Mouse (Mus musculus): ENCODE data around the gene Vwa2. TPM values are rescaled to one million over a fixed set of nuclear protein-coding genes. Genes with fewer than 3 reads are reported as not detected.
A peak's percentile ranks its signal among the peaks of the same experiment; 100 is the strongest.

The Vwa2 gene
- polyA plus RNA-seq, 1 experiment from 2014 or later = 0.11 TPM

DNA sequence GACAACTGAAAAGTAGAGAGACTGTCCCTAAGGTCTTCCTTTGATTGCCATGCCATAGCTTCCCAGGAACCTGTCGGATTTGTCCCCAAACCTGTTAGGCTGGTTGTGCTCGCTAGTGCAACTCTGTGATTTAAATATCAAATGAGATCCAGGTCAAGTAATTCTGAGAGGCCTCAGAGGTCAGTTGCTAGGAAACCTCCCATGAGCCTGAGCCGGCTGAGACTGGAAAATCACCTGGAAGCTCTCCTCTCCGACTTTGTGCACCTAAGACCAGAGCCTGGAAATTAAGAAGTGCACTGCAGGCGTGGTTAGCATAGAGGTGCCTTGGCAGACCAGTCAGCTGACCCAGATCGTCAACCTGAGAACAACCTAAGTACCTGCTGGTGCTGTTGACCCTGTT, 41.0 kb downstream of the Vwa2 start:
- no peaks in the 10 kb centered on the region for H3K9me3 ChIP-seq (replicated peaks; ENCODE audit: control insufficient read depth, low read length)
- H3K9ac ChIP-seq (ENCODE audit: low read depth, low read length) = no peak overlapping the region
- H3K27ac ChIP-seq (ENCODE audit: low read depth, low read length) = no peak overlapping the region
- no peaks in the 10 kb centered on the region for H3K4me1 ChIP-seq (ENCODE audit: control insufficient read depth, insufficient read depth, low read length)
- ATAC-seq (replicated peaks; ENCODE audit: insufficient number of reproducible peaks, low FRiP score, low TSS enrichment) = no peak
- H3K4me2 ChIP-seq = no peak overlapping the region
- H3K36me3 ChIP-seq (ENCODE audit: control insufficient read depth, insufficient read depth, low read length) = no peaks in the 10 kb centered on the region
- WGBS (ENCODE audit: insufficient replicate concordance) = 60% methylated on average over 6 of the region's 6 CpGs
- H3K27me3 ChIP-seq (ENCODE audit: control insufficient read depth, insufficient read depth, low read length) = no peaks in the 10 kb centered on the region
- H3K4me3 ChIP-seq (ENCODE audit: low read depth, low read length) = no peak overlapping the region

DNA sequence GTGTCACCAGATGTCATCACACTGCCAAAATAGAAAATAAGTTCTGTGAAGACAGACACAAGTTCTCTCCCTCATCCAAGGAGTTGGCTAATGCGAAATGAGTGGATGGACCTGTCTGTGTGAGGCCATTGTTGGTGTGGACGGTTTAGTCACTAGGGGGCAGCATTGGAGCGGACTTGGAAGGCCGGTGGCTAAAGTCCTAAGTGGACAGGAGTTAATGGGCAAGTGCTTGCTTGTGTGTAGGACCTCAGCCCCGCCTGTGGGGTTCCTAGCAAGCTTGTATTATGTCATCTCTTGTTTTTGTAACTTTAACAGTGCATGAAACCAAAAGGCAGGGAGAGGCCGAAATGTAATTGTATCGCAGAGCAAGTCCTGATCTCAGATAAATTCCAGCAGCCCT, 45.6 kb downstream of the Vwa2 start:
- H3K4me3 ChIP-seq (ENCODE audit: low read depth, low read length) = no peak overlapping the region
- 0 out of 2 replicates have a peak, but pooled peaks have one; percentile 46 for ATAC-seq (replicated peaks; ENCODE audit: insufficient number of reproducible peaks, low FRiP score, low TSS enrichment)
- 24% methylated on average over 7 of the region's 7 CpGs for WGBS (ENCODE audit: insufficient replicate concordance)
- H3K36me3 ChIP-seq (ENCODE audit: control insufficient read depth, insufficient read depth, low read length) = no peaks in the 10 kb centered on the region
- 0 out of 2 replicates have a peak, but pooled peaks cover 2% of the 10 kb centered on the region for H3K27me3 ChIP-seq (ENCODE audit: control insufficient read depth, insufficient read depth, low read length)
- H3K9me3 ChIP-seq (replicated peaks; ENCODE audit: control insufficient read depth, low read length) = no peaks in the 10 kb centered on the region
- H3K9ac ChIP-seq (ENCODE audit: low read depth, low read length) = no peak overlapping the region
- no peak overlapping the region for H3K4me2 ChIP-seq
- H3K4me1 ChIP-seq (ENCODE audit: control insufficient read depth, insufficient read depth, low read length) = no peaks in the 10 kb centered on the region
- H3K27ac ChIP-seq (ENCODE audit: low read depth, low read length) = no peak overlapping the region

DNA sequence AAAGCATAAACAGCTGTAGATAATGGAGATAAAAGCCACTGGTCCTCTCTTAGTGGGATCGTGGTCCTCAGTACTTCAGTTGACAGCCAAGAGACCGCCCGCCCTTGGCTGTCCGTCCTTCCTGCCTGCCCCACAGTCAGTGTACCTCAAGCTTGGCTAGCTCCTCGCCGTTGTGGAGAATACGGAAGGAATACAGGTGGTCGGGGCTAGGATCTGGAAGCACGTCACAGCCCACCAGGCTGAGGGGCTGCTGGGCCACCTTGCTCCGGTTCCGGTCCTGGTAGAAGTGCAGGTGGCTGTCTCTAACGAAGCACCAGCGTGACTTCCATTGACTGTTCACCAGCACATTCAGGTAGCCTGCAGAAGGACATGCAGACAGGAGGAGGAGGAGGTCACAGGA, 46.2 kb downstream of the Vwa2 start:
- ATAC-seq (replicated peaks; ENCODE audit: insufficient number of reproducible peaks, low FRiP score, low TSS enrichment) = no peak
- H3K27ac ChIP-seq (ENCODE audit: low read depth, low read length) = no peak overlapping the region
- WGBS (ENCODE audit: insufficient replicate concordance) = 82% methylated on average over 13 of the region's 13 CpGs
- no peak overlapping the region for H3K4me2 ChIP-seq
- no peaks in the 10 kb centered on the region for H3K4me1 ChIP-seq (ENCODE audit: control insufficient read depth, insufficient read depth, low read length)
- no peaks in the 10 kb centered on the region for H3K9me3 ChIP-seq (replicated peaks; ENCODE audit: control insufficient read depth, low read length)
- no peak overlapping the region for H3K9ac ChIP-seq (ENCODE audit: low read depth, low read length)
- no peak overlapping the region for H3K4me3 ChIP-seq (ENCODE audit: low read depth, low read length)
- H3K27me3 ChIP-seq (ENCODE audit: control insufficient read depth, insufficient read depth, low read length) = 0 out of 2 replicates have a peak, but pooled peaks cover 2% of the 10 kb centered on the region
- H3K36me3 ChIP-seq (ENCODE audit: control insufficient read depth, insufficient read depth, low read length) = no peaks in the 10 kb centered on the region

DNA sequence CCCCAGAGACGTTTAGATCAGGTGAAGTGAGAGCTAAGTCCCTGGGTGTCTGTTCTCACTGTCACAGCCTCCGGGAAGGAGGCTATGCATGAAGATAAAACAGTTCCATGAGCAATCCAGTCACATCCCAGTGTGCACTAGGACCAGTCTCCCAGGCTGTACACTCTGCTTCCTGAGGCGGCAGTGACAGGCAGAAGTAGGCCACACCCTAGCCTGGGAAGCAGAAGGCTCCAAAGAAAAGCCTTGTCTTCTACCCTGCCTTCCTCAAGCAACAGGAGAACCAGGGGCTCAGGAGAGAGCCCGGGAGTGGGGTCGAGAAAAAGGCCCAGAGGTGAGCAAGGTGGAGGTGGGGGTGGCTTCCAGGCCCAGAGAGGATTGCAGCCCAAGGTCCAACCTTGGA, 47.7 kb downstream of the Vwa2 start:
- no peaks in the 10 kb centered on the region for H3K9me3 ChIP-seq (replicated peaks; ENCODE audit: control insufficient read depth, low read length)
- H3K27ac ChIP-seq (ENCODE audit: low read depth, low read length) = no peak overlapping the region
- no peaks in the 10 kb centered on the region for H3K4me1 ChIP-seq (ENCODE audit: control insufficient read depth, insufficient read depth, low read length)
- H3K27me3 ChIP-seq (ENCODE audit: control insufficient read depth, insufficient read depth, low read length) = 0 out of 2 replicates have a peak, but pooled peaks cover 4% of the 10 kb centered on the region
- H3K9ac ChIP-seq (ENCODE audit: low read depth, low read length) = no peak overlapping the region
- H3K4me2 ChIP-seq = no peak overlapping the region
- H3K36me3 ChIP-seq (ENCODE audit: control insufficient read depth, insufficient read depth, low read length) = no peaks in the 10 kb centered on the region
- H3K4me3 ChIP-seq (ENCODE audit: low read depth, low read length) = no peak overlapping the region
- 54% methylated on average over 5 of the region's 5 CpGs for WGBS (ENCODE audit: insufficient replicate concordance)
- ATAC-seq (replicated peaks; ENCODE audit: insufficient number of reproducible peaks, low FRiP score, low TSS enrichment) = no peak

DNA sequence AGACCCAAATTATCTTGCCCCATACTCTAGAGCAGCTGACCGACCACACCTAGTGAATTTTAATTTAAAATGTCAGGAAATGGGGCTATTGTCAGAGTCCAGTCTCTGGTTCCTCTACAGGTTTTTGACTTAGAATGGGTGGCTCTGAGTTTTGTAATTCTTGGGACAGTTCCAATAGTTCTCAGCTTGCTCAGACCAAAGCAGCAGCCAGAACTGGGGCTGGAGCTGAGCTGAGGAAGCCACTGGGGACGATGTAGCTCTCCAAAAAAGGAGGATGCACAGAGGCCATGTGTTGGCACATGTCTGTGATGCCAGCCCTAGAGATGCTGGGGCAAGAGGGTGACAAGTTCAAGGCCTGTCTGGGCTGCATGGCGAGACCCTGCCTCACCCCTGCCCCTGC, 55.3 kb downstream of the Vwa2 start:
- no peak for ATAC-seq (replicated peaks; ENCODE audit: insufficient number of reproducible peaks, low FRiP score, low TSS enrichment)
- Histone ChIP-seq H3K9ac (ENCODE audit: low read depth, low read length) (no peak overlapping the region), H3K27me3 (ENCODE audit: control insufficient read depth, insufficient read depth, low read length) (peaks cover 2% of the 10 kb centered on the region; the same call in 1 of the 2 replicates), H3K36me3 (ENCODE audit: control insufficient read depth, insufficient read depth, low read length) (no peaks in the 10 kb centered on the region), H3K27ac (ENCODE audit: low read depth, low read length) (no peak overlapping the region), H3K4me1 (ENCODE audit: control insufficient read depth, insufficient read depth, low read length) (no peaks in the 10 kb centered on the region), H3K4me3 (ENCODE audit: low read depth, low read length) (no peak overlapping the region), H3K4me2 (no peak overlapping the region), H3K9me3 (replicated peaks; ENCODE audit: control insufficient read depth, low read length) (no peaks in the 10 kb centered on the region)
- WGBS (ENCODE audit: insufficient replicate concordance) = 64% methylated on average over 3 of the region's 3 CpGs

DNA sequence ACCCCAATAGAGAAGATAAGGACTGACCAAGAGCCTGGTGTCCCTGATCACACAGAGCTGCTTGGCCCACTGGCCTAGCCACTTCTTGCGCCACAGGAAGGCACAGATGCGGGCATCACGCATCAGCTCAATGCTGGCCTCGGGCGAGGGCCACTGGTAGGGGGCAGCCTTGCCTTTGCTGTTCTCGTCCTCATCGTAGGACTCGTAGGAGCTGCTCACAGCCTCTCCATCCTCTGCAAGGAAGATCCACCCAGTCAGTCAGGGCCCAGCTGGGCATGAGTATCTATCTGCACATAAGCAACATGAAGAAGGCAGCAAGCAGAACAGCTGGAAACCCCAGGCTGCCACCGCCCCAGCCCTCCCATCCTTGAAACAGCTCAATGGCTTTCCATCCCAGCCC, 56.0 kb downstream of the Vwa2 start:
- no peak overlapping the region for H3K4me3 ChIP-seq (ENCODE audit: low read depth, low read length)
- no peak overlapping the region for H3K9ac ChIP-seq (ENCODE audit: low read depth, low read length)
- no peak overlapping the region for H3K4me2 ChIP-seq
- no peaks in the 10 kb centered on the region for H3K4me1 ChIP-seq (ENCODE audit: control insufficient read depth, insufficient read depth, low read length)
- H3K36me3 ChIP-seq (ENCODE audit: control insufficient read depth, insufficient read depth, low read length) = no peaks in the 10 kb centered on the region
- no peak for ATAC-seq (replicated peaks; ENCODE audit: insufficient number of reproducible peaks, low FRiP score, low TSS enrichment)
- no peak overlapping the region for H3K27ac ChIP-seq (ENCODE audit: low read depth, low read length)
- H3K27me3 ChIP-seq (ENCODE audit: control insufficient read depth, insufficient read depth, low read length) = peaks cover 2% of the 10 kb centered on the region; the same call in 1 of the 2 replicates
- WGBS (ENCODE audit: insufficient replicate concordance) = 70% methylated on average over 9 of the region's 9 CpGs
- no peaks in the 10 kb centered on the region for H3K9me3 ChIP-seq (replicated peaks; ENCODE audit: control insufficient read depth, low read length)

DNA sequence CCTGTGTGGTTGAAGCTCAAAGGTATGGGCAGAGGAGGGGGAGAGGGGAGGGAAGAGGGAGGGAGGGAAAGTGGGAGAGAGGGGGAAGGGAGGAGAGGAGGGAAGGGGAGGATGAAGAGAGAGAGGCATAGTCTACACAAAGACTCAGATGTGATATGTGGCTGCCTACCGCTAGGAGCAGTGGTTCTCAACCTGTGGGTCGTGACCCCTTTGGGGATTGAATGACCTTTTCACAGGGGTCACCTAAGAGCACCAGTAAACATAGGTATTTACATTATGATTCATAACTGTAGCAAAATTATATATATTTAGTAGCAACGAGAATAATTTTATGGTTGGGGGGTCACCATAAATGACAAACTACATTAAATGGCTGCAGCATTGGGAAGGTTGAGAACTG, 59.8 kb downstream of the Vwa2 start:
- Histone ChIP-seq H3K4me1 (ENCODE audit: control insufficient read depth, insufficient read depth, low read length) (peaks cover 3% of the 10 kb centered on the region; the same call in 1 of the 2 replicates), H3K9ac (ENCODE audit: low read depth, low read length) (no peak overlapping the region), H3K27ac (ENCODE audit: low read depth, low read length) (no peak overlapping the region), H3K27me3 (ENCODE audit: control insufficient read depth, insufficient read depth, low read length) (no peaks in the 10 kb centered on the region), H3K36me3 (ENCODE audit: control insufficient read depth, insufficient read depth, low read length) (no peaks in the 10 kb centered on the region), H3K9me3 (replicated peaks; ENCODE audit: control insufficient read depth, low read length) (no peaks in the 10 kb centered on the region), H3K4me3 (ENCODE audit: low read depth, low read length) (no peak overlapping the region), H3K4me2 (no peak overlapping the region)
- 76% methylated on average over 3 of the region's 3 CpGs for WGBS (ENCODE audit: insufficient replicate concordance)
- no peak for ATAC-seq (replicated peaks; ENCODE audit: insufficient number of reproducible peaks, low FRiP score, low TSS enrichment)

DNA sequence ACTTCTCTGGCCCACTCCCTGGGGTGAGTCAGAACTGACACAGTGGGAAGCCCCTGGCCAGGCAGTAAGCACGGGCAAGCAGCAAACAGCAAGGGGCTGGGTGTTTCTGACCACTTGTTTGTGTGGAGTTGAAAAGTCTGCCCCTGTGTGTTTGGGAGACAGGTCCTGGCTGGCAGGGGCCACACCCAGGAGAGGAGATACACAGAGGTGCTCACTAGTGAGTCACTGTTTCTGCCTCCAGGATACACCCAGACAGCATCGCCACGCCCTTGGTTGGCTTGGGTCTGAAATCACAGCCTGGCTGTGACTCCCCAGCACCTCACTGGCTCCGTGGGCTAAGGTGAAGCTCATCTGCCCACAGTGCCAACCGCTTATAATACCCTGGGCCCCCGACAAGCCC, 61.1 kb downstream of the Vwa2 start:
- no peak overlapping the region for H3K9ac ChIP-seq (ENCODE audit: low read depth, low read length)
- ATAC-seq (replicated peaks; ENCODE audit: insufficient number of reproducible peaks, low FRiP score, low TSS enrichment) = no peak
- WGBS (ENCODE audit: insufficient replicate concordance) = 80% methylated on average over 6 of the region's 6 CpGs

DNA sequence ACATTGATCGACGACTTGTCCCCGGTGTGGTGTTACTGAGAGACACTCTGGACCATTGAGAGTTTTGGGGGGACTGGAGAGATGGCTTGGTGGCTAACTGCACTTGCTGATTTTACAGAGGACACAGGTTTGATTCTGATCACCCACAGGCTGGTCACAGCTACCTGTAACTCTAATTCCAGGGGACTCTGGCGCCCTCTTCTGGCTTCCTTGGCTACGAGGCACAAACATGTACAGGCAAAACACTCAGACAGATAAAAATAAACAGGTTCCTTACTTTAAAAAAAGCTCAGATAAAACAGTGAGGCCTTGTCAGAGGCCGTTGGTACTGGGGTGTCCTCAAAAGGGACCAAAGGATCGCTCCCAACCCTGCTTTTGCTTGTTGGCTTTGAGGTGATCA, 61.7 kb downstream of the Vwa2 start:
- Histone ChIP-seq H3K9ac (ENCODE audit: low read depth, low read length) (no peak overlapping the region), H3K9me3 (replicated peaks; ENCODE audit: control insufficient read depth, low read length) (no peaks in the 10 kb centered on the region), H3K36me3 (ENCODE audit: control insufficient read depth, insufficient read depth, low read length) (no peaks in the 10 kb centered on the region), H3K4me1 (ENCODE audit: control insufficient read depth, insufficient read depth, low read length) (peaks cover 3% of the 10 kb centered on the region; the same call in 1 of the 2 replicates), H3K27me3 (ENCODE audit: control insufficient read depth, insufficient read depth, low read length) (no peaks in the 10 kb centered on the region), H3K27ac (ENCODE audit: low read depth, low read length) (no peak overlapping the region), H3K4me3 (ENCODE audit: low read depth, low read length) (no peak overlapping the region), H3K4me2 (no peak overlapping the region)
- 73% methylated on average over 7 of the region's 7 CpGs for WGBS (ENCODE audit: insufficient replicate concordance)
- no peak for ATAC-seq (replicated peaks; ENCODE audit: insufficient number of reproducible peaks, low FRiP score, low TSS enrichment)

More for the DNA sequence above, 61.1 kb downstream of the Vwa2 start:
- H3K9me3 ChIP-seq (replicated peaks; ENCODE audit: control insufficient read depth, low read length) = no peaks in the 10 kb centered on the region
- no peak overlapping the region for H3K4me3 ChIP-seq (ENCODE audit: low read depth, low read length)
- no peaks in the 10 kb centered on the region for H3K36me3 ChIP-seq (ENCODE audit: control insufficient read depth, insufficient read depth, low read length)
- no peak overlapping the region for H3K27ac ChIP-seq (ENCODE audit: low read depth, low read length)
- peaks cover 3% of the 10 kb centered on the region; the same call in 1 of the 2 replicates for H3K4me1 ChIP-seq (ENCODE audit: control insufficient read depth, insufficient read depth, low read length)
- H3K27me3 ChIP-seq (ENCODE audit: control insufficient read depth, insufficient read depth, low read length) = no peaks in the 10 kb centered on the region
- H3K4me2 ChIP-seq = no peak overlapping the region

Measured in heart, embryonic 11.5 days (tissue).